Mouse (Mus musculus) hindbrain, embryonic 15.5 days (tissue): Measurements from ENCODE around the gene Cry1. TPM values are rescaled to one million over a fixed set of nuclear protein-coding genes. Genes with fewer than 3 reads are reported as not detected.

Source experiments
- ATAC-seq: fragments of 200-750 bp; cut with Nextera tagmentation; 2 replicates; pipeline ENCODE4 v1.8.0; 2017; ENCODE audit warnings: low read depth, moderate number of reproducible peaks, moderate TSS enrichment; ENCODE audit not compliant: low FRiP score
- H3K27ac ChIP-seq: fragments of 300-500 bp; sonication (generic); replicated peaks from 2 replicates; pipeline ENCODE4 v1.5.1; 2015; ENCODE audit warnings: mild to moderate bottlenecking, inconsistent platforms
- H3K27me3 ChIP-seq: fragments of 300-500 bp; sonication (generic); 2 replicates; pipeline ENCODE4 v1.6.1; 2015; ENCODE audit warnings: control low read depth, inconsistent platforms
- H3K36me3 ChIP-seq: fragments of 300-500 bp; sonication (generic); 2 replicates; pipeline ENCODE4 v1.6.1; 2015; ENCODE audit warnings: control low read depth, inconsistent platforms
- H3K4me1 ChIP-seq: fragments of 300-500 bp; sonication (generic); replicated peaks from 2 replicates; pipeline ENCODE4 v1.6.1; 2015; ENCODE audit warnings: control low read depth, inconsistent platforms
- H3K4me2 ChIP-seq: fragments of 300-500 bp; sonication (generic); 2 replicates; pipeline ENCODE4 v1.6.1; 2015; ENCODE audit warnings: moderate library complexity, mild to moderate bottlenecking, inconsistent platforms
- H3K4me3 ChIP-seq: fragments of 300-500 bp; sonication (generic); 2 replicates; pipeline ENCODE4 v1.5.1; 2015; ENCODE audit warnings: mild to moderate bottlenecking, inconsistent platforms
- H3K9ac ChIP-seq: fragments of 300-500 bp; sonication (generic); 2 replicates; pipeline ENCODE4 v1.6.1; 2015; ENCODE audit warnings: inconsistent platforms
- H3K9me3 ChIP-seq: fragments of 300-500 bp; sonication (generic); 2 replicates; pipeline ENCODE4 v1.6.1; 2016; ENCODE audit warnings: control low read depth, inconsistent platforms
- WGBS: fragments of 180-500 bp; shearing (Covaris S2); methylation state at CpG from one replicate; pipeline ENCODE4 v1.1.7; 2015; 5-methylcytosine and 5-hydroxymethylcytosine counted together
- polyA plus RNA-seq: library from polyadenylated mRNA; unstranded; fragments of >200 nt; fragmentation: Nextera tagmentation; extraction: Ambion mirVana; gene quantifications from 2 replicates; pipeline ENCODE4 v1.2.1, GENCODE M21; 2015

Gene Cry1
- polyA plus RNA-seq, 1 experiment from 2014 or later = 36.7 TPM

GRCm38 (mm10) chr10:85157451-85157850 is 27.4 kb downstream of the Cry1 start:
- no peak overlapping the region for H3K9ac ChIP-seq
- WGBS = 91% methylated on average over 7 of the region's 7 CpGs
- no peaks in the 10 kb centered on the region for H3K9me3 ChIP-seq
- no peak for ATAC-seq
- no peak overlapping the region for H3K4me3 ChIP-seq
- H3K4me2 ChIP-seq = no peak overlapping the region
- H3K27me3 ChIP-seq = no peaks in the 10 kb centered on the region
- H3K27ac ChIP-seq = no peak overlapping the region
- no peaks in the 10 kb centered on the region for H3K36me3 ChIP-seq
- peaks cover 7% of the 10 kb centered on the region for H3K4me1 ChIP-seq

- no peak overlapping the region for H3K9ac ChIP-seq
- no peak overlapping the region for H3K27ac ChIP-seq
- no peak for ATAC-seq
- no peaks in the 10 kb centered on the region for H3K27me3 ChIP-seq
- H3K36me3 ChIP-seq = 0 out of 2 replicates have a peak, but pooled peaks cover 5% of the 10 kb centered on the region
- no peaks in the 10 kb centered on the region for H3K4me1 ChIP-seq
- no peak overlapping the region for H3K4me3 ChIP-seq
- H3K9me3 ChIP-seq = no peaks in the 10 kb centered on the region
- 5% methylated on average over 2 of the region's 2 CpGs for WGBS
- H3K4me2 ChIP-seq = no peak overlapping the region
These were observed 30.7 kb downstream of the Cry1 start for GRCm38 (mm10) chr10:85154195-85154594.

DNA sequence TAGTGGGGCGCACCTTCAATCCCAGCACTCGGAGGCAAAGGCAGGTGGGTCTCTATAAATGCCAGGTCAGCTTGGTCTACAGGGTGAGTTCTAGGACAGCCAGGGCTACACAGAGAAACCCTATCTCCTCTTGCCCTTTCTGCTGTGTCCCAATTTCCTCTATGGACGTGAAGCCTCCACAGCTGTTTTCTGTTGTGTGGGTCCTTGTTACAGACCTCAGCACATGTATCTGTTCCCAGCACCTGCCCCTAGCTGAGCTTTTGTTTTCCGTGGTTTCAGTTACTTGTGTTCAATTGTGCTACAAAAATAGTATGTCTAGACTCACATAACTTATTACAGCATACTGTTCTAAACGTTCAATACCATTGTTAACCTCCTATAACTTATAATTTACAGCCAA is 35.6 kb downstream of the Cry1 start:
- WGBS = 83% methylated on average over 5 of the region's 5 CpGs
- H3K9me3 ChIP-seq = no peaks in the 10 kb centered on the region
- H3K27ac ChIP-seq = no peak overlapping the region
- H3K36me3 ChIP-seq = peaks cover 15% of the 10 kb centered on the region
- no peak overlapping the region for H3K4me3 ChIP-seq
- no peak for ATAC-seq
- H3K27me3 ChIP-seq = no peaks in the 10 kb centered on the region
- no peak overlapping the region for H3K4me2 ChIP-seq
- no peak overlapping the region for H3K9ac ChIP-seq
- no peaks in the 10 kb centered on the region for H3K4me1 ChIP-seq

DNA sequence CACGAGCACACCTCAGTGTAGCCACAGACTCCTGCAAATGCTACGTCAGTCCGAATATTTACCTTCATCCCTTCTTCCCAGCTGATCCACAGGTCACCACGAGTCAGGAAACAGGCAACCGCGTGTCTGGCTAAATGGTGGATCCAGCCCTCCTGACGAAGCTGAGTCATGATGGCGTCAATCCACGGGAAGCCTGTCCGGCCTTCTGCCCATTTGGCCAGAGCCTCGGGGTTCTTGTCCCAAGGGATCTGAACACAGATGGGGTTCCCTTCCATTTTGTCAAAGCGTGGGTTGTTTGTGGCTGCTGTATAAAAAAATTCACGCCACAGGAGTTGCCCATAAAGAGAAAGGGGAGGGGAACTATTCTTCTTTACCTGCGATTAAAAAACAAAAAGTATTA is 38.6 kb downstream of the Cry1 start:
- WGBS = 85% methylated on average over 14 of the region's 14 CpGs
- no peak overlapping the region for H3K9ac ChIP-seq
- no peak overlapping the region for H3K27ac ChIP-seq
- peaks cover 35% of the 10 kb centered on the region for H3K36me3 ChIP-seq
- no peaks in the 10 kb centered on the region for H3K27me3 ChIP-seq
- no peak for ATAC-seq
- no peaks in the 10 kb centered on the region for H3K4me1 ChIP-seq
- H3K4me2 ChIP-seq = no peak overlapping the region
- no peak overlapping the region for H3K4me3 ChIP-seq
- H3K9me3 ChIP-seq = no peaks in the 10 kb centered on the region

DNA sequence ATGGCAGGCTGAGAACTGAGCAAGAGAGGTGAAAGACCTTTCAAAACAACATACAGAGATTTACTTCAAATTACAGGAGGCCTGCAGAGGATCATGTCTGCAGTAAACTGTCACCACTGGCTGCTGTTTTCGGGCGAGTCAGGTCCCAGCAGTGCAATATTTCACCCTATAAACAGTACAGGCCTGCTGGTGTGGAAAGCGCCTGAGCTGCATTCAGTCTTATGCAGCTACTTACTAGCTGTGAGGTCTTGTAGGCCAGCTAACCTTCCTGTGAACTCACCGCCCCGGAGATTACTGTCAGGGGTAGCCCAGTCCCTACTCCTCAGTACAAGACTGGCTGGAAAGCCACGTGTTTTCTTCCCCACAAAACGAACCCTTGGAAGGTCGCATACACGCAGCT is 43.4 kb downstream of the Cry1 start:
- Histone ChIP-seq H3K4me3 (no peak overlapping the region), H3K4me1 (no peaks in the 10 kb centered on the region), H3K27me3 (no peaks in the 10 kb centered on the region), H3K27ac (no peak overlapping the region), H3K36me3 (peaks cover 34% of the 10 kb centered on the region), H3K9me3 (no peaks in the 10 kb centered on the region), H3K9ac (no peak overlapping the region), H3K4me2 (no peak overlapping the region)
- WGBS = 83% methylated on average over 9 of the region's 9 CpGs
- no peak for ATAC-seq

DNA sequence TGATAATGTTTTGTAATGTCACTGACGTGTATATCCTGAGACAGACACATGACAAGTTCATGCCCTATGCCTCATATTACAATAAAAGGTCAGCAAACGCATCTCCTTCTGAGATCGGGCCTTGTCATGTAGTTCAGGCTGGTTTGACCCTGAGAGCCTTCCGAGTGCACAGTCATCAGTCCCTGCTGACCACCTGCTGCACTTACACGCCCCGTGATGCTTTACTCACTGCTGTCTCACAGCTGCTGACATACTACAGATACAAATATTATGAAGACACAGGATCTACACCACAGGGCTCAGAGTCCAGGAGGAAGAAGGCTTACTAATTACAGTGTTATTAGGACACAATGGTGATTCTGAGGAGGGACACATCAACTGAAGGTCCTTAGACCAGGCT is 48.3 kb downstream of the Cry1 start:
- Histone ChIP-seq H3K4me1 (no peaks in the 10 kb centered on the region), H3K4me3 (no peak overlapping the region), H3K4me2 (no peak overlapping the region), H3K27ac (no peak overlapping the region), H3K9me3 (no peaks in the 10 kb centered on the region), H3K36me3 (peaks cover 18% of the 10 kb centered on the region), H3K9ac (no peak overlapping the region), H3K27me3 (no peaks in the 10 kb centered on the region)
- ATAC-seq = no peak
- WGBS = 82% methylated on average over 6 of the region's 6 CpGs

GRCm38 (mm10) chr10:85128453-85128852 is 56.4 kb downstream of the Cry1 start:
- H3K27ac ChIP-seq = peak overlapping the region; percentile 23; the same call in 1 of the 2 replicates
- peak overlapping the region; percentile 15; the same call in 1 of the 2 replicates for H3K9ac ChIP-seq
- no peaks in the 10 kb centered on the region for H3K9me3 ChIP-seq
- 23% methylated on average over 7 of the region's 7 CpGs for WGBS
- ATAC-seq = no peak; the same call in 1 of the 2 replicates
- H3K4me1 ChIP-seq = peaks cover 18% of the 10 kb centered on the region
- H3K4me3 ChIP-seq = peak overlapping the region; percentile 74
- H3K27me3 ChIP-seq = no peaks in the 10 kb centered on the region
- H3K36me3 ChIP-seq = peaks cover 13% of the 10 kb centered on the region
- peak overlapping the region; percentile 71 for H3K4me2 ChIP-seq

DNA sequence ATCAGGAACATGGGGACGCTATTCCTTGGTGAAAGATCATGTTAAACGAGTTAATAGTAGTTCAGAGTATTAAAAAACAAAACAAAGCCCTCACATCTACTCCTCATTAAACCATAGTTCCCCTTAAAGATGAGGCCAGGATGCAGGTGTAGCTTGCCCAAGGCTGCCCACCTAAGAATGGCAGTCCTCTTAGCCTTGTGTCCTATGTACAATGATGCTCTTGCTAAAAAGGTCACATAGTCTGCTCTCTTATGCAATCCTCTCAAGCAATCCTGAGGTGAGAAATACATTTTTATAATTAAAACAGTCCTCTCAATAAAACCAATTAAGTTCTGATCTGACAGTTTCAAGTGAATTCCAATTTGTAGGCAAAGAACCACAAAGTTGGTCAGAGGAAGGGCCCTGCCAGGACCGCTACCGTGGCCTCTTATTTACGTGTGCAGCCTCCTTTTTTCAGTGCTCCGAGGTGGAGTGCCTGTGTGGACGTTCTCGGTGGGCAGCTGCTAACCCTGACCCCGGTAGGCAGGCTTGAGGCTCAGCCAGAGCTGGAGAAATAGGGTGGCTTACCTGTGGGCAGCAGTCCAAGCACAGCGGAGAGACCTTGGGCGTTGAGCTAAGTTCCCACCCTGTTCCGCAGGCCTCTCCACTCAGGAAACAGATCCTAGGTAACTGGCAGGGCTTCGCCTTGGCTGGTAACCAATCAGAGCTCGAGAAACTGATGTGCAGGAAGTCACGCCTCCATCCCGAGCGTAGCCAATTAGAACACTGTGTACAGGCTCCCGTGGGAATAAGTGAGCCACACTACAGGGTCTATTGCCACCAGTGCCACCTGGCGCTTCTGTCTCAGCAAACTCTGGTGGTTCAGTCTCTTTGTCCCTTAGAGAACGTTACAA is 57.2 kb downstream of the Cry1 start, which contains the start of gene Mterf2:
TSS of gene Mterf2 (minus strand) at position 633 of the 893 bp plus-strand sequence.
- ATAC-seq = peak; percentile 100
- Histone ChIP-seq H3K4me2 (peak within 1 kb of the TSS; percentile 71), H3K9ac (peak within 1 kb of the TSS; percentile 71), H3K36me3 (peaks cover 10% of the 10 kb centered on the region; the same call in 1 of the 2 replicates), H3K9me3 (no peaks in the 10 kb centered on the region), H3K4me1 (peaks cover 18% of the 10 kb centered on the region), H3K4me3 (peak within 1 kb of the TSS; percentile 74), H3K27me3 (no peaks in the 10 kb centered on the region), H3K27ac (peak within 1 kb of the TSS; percentile 63)
- 7% methylated on average over 20 of the region's 20 CpGs for WGBS

GRCm38 (mm10) chr10:85125184-85125583 is 59.7 kb downstream of the Cry1 start:
- Histone ChIP-seq H3K36me3 (peaks cover 25% of the 10 kb centered on the region), H3K9ac (no peak overlapping the region), H3K4me2 (no peak overlapping the region), H3K9me3 (no peaks in the 10 kb centered on the region), H3K27ac (no peak overlapping the region), H3K27me3 (no peaks in the 10 kb centered on the region), H3K4me3 (no peak overlapping the region), H3K4me1 (peaks cover 18% of the 10 kb centered on the region)
- WGBS = 90% methylated on average over 13 of the region's 13 CpGs
- ATAC-seq = no peak

DNA sequence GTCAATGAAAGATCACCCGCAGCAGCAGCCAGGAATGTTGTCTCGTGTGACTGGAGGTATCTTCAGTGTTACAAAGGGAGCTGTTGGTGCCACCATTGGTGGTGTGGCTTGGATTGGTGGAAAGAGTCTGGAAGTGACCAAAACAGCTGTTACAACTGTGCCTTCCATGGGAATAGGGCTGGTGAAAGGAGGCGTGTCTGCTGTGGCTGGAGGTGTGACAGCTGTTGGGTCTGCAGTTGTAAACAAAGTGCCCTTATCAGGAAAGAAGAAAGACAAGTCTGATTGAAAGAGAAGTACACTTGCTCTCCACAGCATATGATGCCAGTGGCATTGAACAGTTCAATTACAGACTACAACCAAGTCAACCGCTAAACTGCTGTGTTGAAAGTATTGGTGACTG is 70.5 kb downstream of the Cry1 start:
- Histone ChIP-seq H3K4me2 (no peak overlapping the region), H3K9me3 (no peaks in the 10 kb centered on the region), H3K36me3 (peaks cover 32% of the 10 kb centered on the region), H3K9ac (no peak overlapping the region), H3K4me3 (no peak overlapping the region), H3K27me3 (no peaks in the 10 kb centered on the region), H3K4me1 (no peaks in the 10 kb centered on the region), H3K27ac (no peak overlapping the region)
- no peak for ATAC-seq
- WGBS = 89% methylated on average over 4 of the region's 4 CpGs

DNA sequence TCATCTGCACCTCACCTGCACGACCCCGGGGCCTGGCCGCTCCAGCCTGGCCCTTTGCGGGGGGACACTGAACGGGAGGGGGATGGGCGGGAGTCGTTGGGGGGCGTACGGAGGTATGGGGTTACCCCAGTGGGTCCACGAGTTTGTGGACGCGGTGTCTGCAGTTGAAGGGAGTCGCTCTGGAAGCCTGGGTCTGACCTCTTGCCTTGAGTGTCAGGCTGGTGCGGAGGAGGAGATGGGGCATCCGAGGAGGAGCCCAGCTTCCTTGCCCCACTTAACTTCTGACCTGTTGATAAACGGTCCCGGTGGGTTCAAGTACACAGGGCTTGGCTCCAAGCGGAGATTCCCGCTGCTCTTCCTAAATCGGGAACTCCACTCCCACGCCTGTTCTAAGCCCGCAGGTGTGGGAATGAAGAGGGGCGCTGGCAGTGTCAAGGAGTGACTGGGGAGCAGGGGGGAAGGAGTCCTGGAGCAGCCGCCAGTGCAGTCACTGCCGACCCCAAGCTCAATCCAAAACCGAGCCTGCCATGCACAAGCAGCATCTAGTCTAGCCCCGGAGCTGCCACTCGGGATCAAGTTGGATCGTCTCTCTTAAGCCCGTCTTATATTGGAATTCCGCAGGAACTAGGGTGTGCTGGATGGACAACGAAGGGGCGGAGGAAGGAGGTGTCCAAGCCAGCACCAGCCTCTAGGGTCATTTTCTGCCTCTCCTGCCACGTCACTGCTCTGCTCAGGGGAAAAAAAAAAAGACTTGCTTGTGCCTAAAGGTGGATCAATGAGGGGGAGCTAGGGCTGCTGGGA is 81.6 kb downstream of the Cry1 start:
- ATAC-seq = peak; percentile 59
- H3K4me1 ChIP-seq = peaks cover 23% of the 10 kb centered on the region
- H3K36me3 ChIP-seq = no peaks in the 10 kb centered on the region
- under 1% methylated on average over 34 of the region's 34 CpGs for WGBS
- H3K4me2 ChIP-seq = peak overlapping the region; percentile 95
- H3K4me3 ChIP-seq = peak overlapping the region; percentile 68
- peak overlapping the region; percentile 82 for H3K27ac ChIP-seq
- peak overlapping the region; percentile 73 for H3K9ac ChIP-seq
- H3K9me3 ChIP-seq = no peaks in the 10 kb centered on the region
- H3K27me3 ChIP-seq = no peaks in the 10 kb centered on the region
